Mouse (Mus musculus): ENCODE measurements around the gene Poc1a.

DNA sequence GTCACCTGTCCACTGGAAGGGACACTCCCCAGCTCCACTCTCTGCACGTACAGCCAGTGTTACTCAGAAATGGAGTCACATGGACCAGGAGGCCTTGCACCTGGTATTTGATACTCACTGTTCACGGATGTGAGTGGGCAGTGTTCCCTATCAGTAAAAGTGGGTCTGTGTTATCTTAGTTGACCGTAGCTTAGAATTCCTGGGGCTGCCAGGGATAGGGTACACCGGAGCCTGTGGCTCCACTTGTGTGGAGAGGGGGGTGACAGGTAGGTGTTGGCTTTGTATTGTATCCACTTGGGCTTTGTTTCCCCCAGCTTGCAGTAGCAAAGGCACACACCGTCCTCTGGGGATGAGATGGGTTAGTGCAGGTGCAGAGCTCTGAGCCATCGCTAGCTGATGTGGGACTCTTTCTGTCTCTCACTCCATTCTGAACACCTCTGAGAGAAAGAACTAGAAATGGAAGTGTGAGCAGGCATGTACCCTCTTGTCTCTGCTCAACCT lies 22.6 kb downstream of the Poc1a start:
- TF ChIP-seq POLR2A (IDR thresholded peaks at IDR 0.05; ENCODE audit: low read depth, low read length) (no peak), CTCF (conservative IDR thresholded peaks at IDR 0.05; ENCODE audit: insufficient read depth, insufficient read length, low read depth, low read length) (no peak)
